Mouse (Mus musculus) thymus, adult 2 months (tissue): ENCODE results near the gene Gm20379. TPM values are rescaled to one million over a fixed set of nuclear protein-coding genes. Genes with fewer than 3 reads are reported as not detected.

Experiments
- DNase-seq: peaks from one replicate; pipeline ENCODE4 v3.0.0; 2021
- H3K27ac ChIP-seq: fragments of 200-500 bp; 2 replicates; pipeline ENCODE4 v1.5.1; 2012; ENCODE audit warnings: low read length, control low read depth; ENCODE audit not compliant: control insufficient read depth, insufficient read depth
- H3K27me3 ChIP-seq: fragments of 200-500 bp; 2 replicates; pipeline ENCODE4 v1.6.1; 2012; ENCODE audit warnings: mild to moderate bottlenecking, low read length, moderate library complexity, mixed read lengths; ENCODE audit not compliant: control insufficient read depth, insufficient read depth
- H3K36me3 ChIP-seq: fragments of 200-500 bp; 2 replicates; pipeline ENCODE4 v1.6.1; 2012; ENCODE audit warnings: mild to moderate bottlenecking, low read length, moderate library complexity; ENCODE audit not compliant: control insufficient read depth, insufficient read depth
- H3K4me1 ChIP-seq: fragments of 200-500 bp; replicated peaks from 2 replicates; pipeline ENCODE4 v1.6.1; 2012; ENCODE audit warnings: low read length; ENCODE audit not compliant: control insufficient read depth, insufficient read depth
- H3K4me3 ChIP-seq: fragments of 200-500 bp; 2 replicates; pipeline ENCODE4 v1.5.1; 2012; ENCODE audit warnings: mild to moderate bottlenecking, low read length, control low read depth, moderate library complexity; ENCODE audit not compliant: control insufficient read depth, insufficient read depth
- CTCF ChIP-seq: fragments of 200-500 bp; IDR thresholded peaks from 2 replicates; pipeline ENCODE4 v1.5.1; 2012; ENCODE audit warnings: mild to moderate bottlenecking, control low read depth, low read length, moderate library complexity, borderline replicate concordance; ENCODE audit not compliant: control insufficient read depth, poor library complexity, insufficient read depth; ENCODE audit errors: extremely low read depth
- POLR2A ChIP-seq: fragments of 200-500 bp; IDR thresholded peaks from 2 replicates; pipeline ENCODE4 v1.6.1; 2012; ENCODE audit warnings: mild to moderate bottlenecking, low read length, control low read depth, moderate library complexity; ENCODE audit not compliant: control insufficient read depth, poor library complexity, insufficient read depth; ENCODE audit errors: extremely low read depth
- WGBS: fragments of 180-500 bp; shearing (Covaris S2); methylation state at CpG from one replicate; pipeline ENCODE4 v1.1.7; 2018; 5-methylcytosine and 5-hydroxymethylcytosine counted together
- polyA plus RNA-seq: library from polyadenylated mRNA; depleted of rRNA; stranded (reverse); fragments of >200 nt; gene quantifications from 2 replicates; pipeline ENCODE4 v1.2.3, GENCODE M21; 2012

Gene Gm20379
- polyA plus RNA-seq, 1 experiment: not detected

DNA sequence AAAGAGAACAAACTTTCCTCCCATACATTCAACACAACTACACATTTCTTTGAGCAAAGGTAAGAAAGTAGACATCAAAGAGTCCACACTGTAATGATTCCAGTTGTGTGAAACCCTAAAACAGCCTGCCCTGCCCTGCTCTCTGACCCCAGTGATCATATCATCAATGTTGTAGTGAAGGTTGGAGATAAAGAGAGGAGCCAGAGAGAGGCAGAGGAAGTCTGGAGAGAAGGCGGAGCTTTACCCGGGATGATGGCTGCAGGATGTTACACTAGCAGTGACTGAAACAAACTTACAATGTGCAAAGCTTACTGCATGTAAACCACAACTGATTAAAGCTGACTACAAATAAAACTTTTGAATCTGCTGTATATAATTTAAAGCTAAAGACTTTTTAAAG, 22.2 kb downstream of the Gm20379 start:
- no peak for DNase-seq
- WGBS: 69% methylated on average over 2 of the region's 2 CpGs
- Histone ChIP-seq H3K4me3 (no peak overlapping the region), H3K27ac (no peak overlapping the region), H3K27me3 (no peaks in the 10 kb centered on the region), H3K36me3 (0 out of 2 replicates have a peak, but pooled peaks cover 3% of the 10 kb centered on the region), H3K4me1 (no peaks in the 10 kb centered on the region)
- TF ChIP-seq POLR2A (no peak), CTCF (no peak)

DNA sequence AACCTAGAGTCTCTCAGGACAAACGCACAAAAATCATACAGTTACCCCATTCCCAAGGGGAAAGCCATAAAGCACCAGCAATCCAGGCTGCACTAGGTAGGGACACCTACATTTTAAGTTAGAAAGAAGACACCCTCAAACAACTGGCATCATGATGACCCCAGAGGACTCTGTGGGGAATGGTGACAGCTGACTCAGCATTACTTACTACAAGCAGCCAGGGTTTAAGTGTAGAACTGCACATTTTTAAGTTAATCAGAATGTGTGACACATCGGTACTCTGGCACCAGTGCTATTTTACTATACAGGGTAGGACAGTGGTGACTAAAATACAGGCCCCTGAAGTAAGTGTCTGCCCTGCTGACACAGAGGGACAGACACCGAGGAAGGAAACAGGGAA, 24.8 kb downstream of the Gm20379 start:
- WGBS: over 99% methylated on average over 3 of the region's 3 CpGs
- Histone ChIP-seq H3K4me3 (no peak overlapping the region), H3K36me3 (no peaks in the 10 kb centered on the region), H3K27ac (no peak overlapping the region), H3K4me1 (no peaks in the 10 kb centered on the region), H3K27me3 (no peaks in the 10 kb centered on the region)
- DNase-seq: no peak
- no peak for TF ChIP-seq POLR2A
- TF ChIP-seq CTCF: no peak

- H3K27me3 ChIP-seq: no peaks in the 10 kb centered on the region
- H3K36me3 ChIP-seq: no peaks in the 10 kb centered on the region
- 87% methylated on average over 15 of the region's 15 CpGs for WGBS
Measured at GRCm38 (mm10) chr13:92332103-92332879, 26.5 kb downstream of the Gm20379 start.

GRCm38 (mm10) chr13:92336857-92337256, 31.1 kb downstream of the Gm20379 start:
- H3K4me3 ChIP-seq: no peak overlapping the region
- TF ChIP-seq CTCF: no peak
- TF ChIP-seq POLR2A: no peak
- WGBS: 88% methylated on average over 1 of the region's 1 CpGs
- no peak for DNase-seq
- no peaks in the 10 kb centered on the region for H3K27me3 ChIP-seq
- peaks cover 9% of the 10 kb centered on the region; the same call in 1 of the 2 replicates for H3K36me3 ChIP-seq
- H3K27ac ChIP-seq: no peak overlapping the region
- no peaks in the 10 kb centered on the region for H3K4me1 ChIP-seq

More at GRCm38 (mm10) chr13:92332103-92332879, 26.5 kb downstream of the Gm20379 start:
- DNase-seq: no peak
- H3K4me3 ChIP-seq: no peak overlapping the region
- H3K4me1 ChIP-seq: no peaks in the 10 kb centered on the region
- TF ChIP-seq POLR2A: no peak
- TF ChIP-seq CTCF: no peak
- no peak overlapping the region for H3K27ac ChIP-seq

DNA sequence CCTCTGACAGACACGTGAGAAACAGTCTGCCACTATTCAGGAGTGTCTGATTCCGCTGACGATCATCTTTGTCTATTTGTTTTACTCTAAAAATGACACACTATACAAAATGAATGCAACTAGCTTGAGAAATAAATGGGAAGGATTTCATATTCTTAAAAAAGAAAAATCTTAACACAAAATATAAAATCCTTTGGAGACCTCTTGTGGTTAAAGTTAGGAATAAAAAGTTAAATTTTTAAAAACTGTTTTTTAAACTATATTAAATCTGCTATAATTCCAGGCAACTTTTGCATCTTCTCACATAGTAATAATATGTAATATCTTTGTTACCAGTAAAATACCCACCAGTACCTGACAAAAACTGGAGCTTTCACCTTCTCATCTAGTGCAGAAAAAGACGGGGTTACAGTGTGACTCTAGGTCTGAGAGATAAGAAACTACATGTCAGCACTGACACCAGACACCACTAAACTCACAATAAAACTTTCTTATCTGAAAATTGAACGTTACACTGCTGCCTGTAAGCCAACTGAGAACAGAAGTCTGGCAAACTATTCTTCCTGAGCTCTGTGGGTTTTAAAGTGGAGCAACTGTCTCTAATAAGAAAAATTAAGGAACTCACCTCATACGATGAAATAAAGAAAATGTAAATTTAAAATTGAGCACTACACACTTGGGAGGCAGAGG, 32.1 kb downstream of the Gm20379 start:
- WGBS: 93% methylated on average over 6 of the region's 6 CpGs
- no peak overlapping the region for H3K27ac ChIP-seq
- H3K4me1 ChIP-seq: no peaks in the 10 kb centered on the region

DNA sequence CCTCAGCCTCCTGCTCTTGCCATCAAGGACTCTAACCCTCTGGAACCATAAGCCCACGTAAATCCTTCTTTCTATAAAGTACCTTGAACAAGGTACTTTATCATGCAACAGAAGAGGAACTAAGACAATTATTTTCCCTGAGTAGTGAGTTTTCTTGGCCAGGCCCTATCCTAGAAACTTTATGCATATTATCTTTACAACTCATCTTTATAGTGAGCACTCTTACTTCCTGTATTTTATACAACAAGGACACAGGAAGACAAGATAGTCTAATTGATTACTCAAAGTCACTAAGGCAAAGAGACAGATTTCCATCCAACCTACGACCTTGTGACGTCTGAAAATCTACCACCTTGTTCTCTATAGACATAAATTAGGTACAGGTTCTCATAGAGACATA, 34.0 kb downstream of the Gm20379 start:
- DNase-seq: no peak
- Histone ChIP-seq H3K4me3 (no peak overlapping the region), H3K27me3 (no peaks in the 10 kb centered on the region), H3K4me1 (no peaks in the 10 kb centered on the region), H3K27ac (no peak overlapping the region), H3K36me3 (peaks cover 17% of the 10 kb centered on the region)
- TF ChIP-seq CTCF (no peak), POLR2A (no peak)
- 94% methylated on average over 3 of the region's 3 CpGs for WGBS

More for the DNA sequence above, 32.1 kb downstream of the Gm20379 start:
- DNase-seq: no peak
- no peak for TF ChIP-seq CTCF
- no peak for TF ChIP-seq POLR2A
- H3K27me3 ChIP-seq: no peaks in the 10 kb centered on the region
- H3K4me3 ChIP-seq: no peak overlapping the region
- peaks cover 16% of the 10 kb centered on the region for H3K36me3 ChIP-seq
